Mouse (Mus musculus): ENCODE results near the gene Fdx1. TPM values are rescaled to one million over a fixed set of nuclear protein-coding genes. Genes with fewer than 3 reads are reported as not detected.

The Fdx1 gene
- total RNA-seq (2023): 16.0 TPM

DNA sequence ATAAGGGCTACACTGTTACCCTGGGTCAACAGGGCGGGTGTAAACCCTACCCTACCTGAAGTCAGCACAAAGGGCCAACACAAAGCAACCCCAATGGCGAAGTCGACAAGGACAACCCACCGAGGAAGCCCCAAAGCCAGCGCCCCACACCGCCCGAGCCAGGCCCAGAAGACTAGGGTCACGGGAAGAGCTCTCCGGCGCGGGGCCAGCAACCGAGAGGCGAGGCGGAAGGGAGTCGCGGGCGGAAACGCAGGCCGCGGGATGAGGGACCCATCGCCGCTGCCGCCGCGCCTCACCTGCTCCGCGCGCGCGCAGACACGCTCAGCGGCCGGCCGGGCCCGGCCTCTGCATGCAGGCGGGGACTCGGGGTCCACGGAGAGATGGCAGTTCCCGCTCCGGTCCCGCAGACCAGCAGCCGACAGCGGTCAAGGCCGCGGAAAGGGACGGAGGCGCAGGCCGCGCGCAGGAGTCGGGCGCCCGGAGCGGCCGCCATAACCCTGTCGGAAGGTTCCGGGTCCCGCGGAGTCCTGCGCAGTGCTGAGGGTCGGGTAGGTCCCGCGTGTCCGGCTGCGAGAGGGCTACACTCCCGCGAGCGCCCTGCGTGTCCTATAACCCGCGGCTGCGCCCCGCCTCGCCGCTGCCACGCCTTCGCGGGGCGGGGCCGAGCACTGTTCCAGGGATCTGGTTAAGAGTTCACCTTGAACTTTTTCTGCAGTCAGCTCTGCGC, at the start of gene Fdx1:
Fdx1 (minus strand) TSS at position 582 of the 727 bp plus-strand sequence.

Other genes starting within 250 kb of the Fdx1 start
- gene Arhgap20, start 198.2 kb downstream of the Fdx1 start, total RNA-seq (2023): 1.7 TPM
- gene Rdx, start 83.6 kb upstream of the Fdx1 start, total RNA-seq (2023): 65.4 TPM
- 0.65 TPM for gene Zc3h12c, start 205.0 kb upstream of the Fdx1 start, total RNA-seq (2023)